Mouse (Mus musculus) megakaryocyte progenitor cell, adult 5-6 weeks (primary cell): ENCODE data around the gene Slc7a15. TPM values are rescaled to one million over a fixed set of nuclear protein-coding genes. Genes with fewer than 3 reads are reported as not detected.
"Not testable (repeated sequence)": the region's sequence is repeated elsewhere in the genome, so short reads cannot be mapped to it uniquely, and the experiment has no call there.

Experiments used
- ATAC-seq: replicated peaks from 2 replicates; pipeline ENCODE4 v1.8.0; 2016; ENCODE audit warnings: mild to moderate bottlenecking, moderate TSS enrichment, inconsistent platforms; ENCODE audit not compliant: poor library complexity
- total RNA-seq, 2 experiments: library from RNA; stranded (forward) in 1 of 2; stranded (reverse) in 1 of 2; fragments of 157-497, 149-512 nt in 1 of 2; fragments of 200-1000 nt in 1 of 2; gene quantifications; 2 replicates each; pipeline versions ENCODE4 v1.2.3 to v1.2.4; 2015 to 2017

Gene Slc7a15
- total RNA-seq (2015) (not detected in 2 replicates), total RNA-seq (2017) (not detected in 2 replicates)

- ATAC-seq, result not testable (repeated sequence)
Measured at GRCm38 (mm10) chr12:8598966-8599365, at the start of gene Slc7a15. Slc7a15 (minus strand) TSS chr12:8599066.

GRCm38 (mm10) chr12:8648211-8648610 lies 49.3 kb upstream of the Slc7a15 start:
- ATAC-seq, result peak; percentile 46

- no peak for ATAC-seq
Measured at GRCm38 (mm10) chr12:8641425-8641735, 42.5 kb upstream of the Slc7a15 start.

GRCm38 (mm10) chr12:8640711-8641424 lies 42.0 kb upstream of the Slc7a15 start:
- peak; percentile 97 for ATAC-seq

GRCm38 (mm10) chr12:8640186-8640585 lies 41.3 kb upstream of the Slc7a15 start:
- ATAC-seq, result not testable (repeated sequence)

- ATAC-seq, result peak; percentile 76
Measured at GRCm38 (mm10) chr12:8638411-8639087, 39.7 kb upstream of the Slc7a15 start.

- peak; percentile 25 for ATAC-seq
Measured at GRCm38 (mm10) chr12:8636945-8637344, 38.1 kb upstream of the Slc7a15 start.

- peak; percentile 43; the same call in 1 of the 2 replicates for ATAC-seq
Measured at GRCm38 (mm10) chr12:8635546-8635945, 36.7 kb upstream of the Slc7a15 start.

- ATAC-seq, result no peak
Measured at GRCm38 (mm10) chr12:8634306-8634705, 35.4 kb upstream of the Slc7a15 start.

- ATAC-seq, result no peak
Measured at GRCm38 (mm10) chr12:8632737-8633365, 34.0 kb upstream of the Slc7a15 start.

- no peak for ATAC-seq
Measured at GRCm38 (mm10) chr12:8631691-8632090, 32.8 kb upstream of the Slc7a15 start.

- no peak for ATAC-seq
Measured at GRCm38 (mm10) chr12:8629537-8629936, 30.7 kb upstream of the Slc7a15 start.

GRCm38 (mm10) chr12:8620678-8621018 lies 21.8 kb upstream of the Slc7a15 start:
- ATAC-seq, result no peak

- peak; percentile 72 for ATAC-seq
Measured at GRCm38 (mm10) chr12:8619827-8620677, 21.2 kb upstream of the Slc7a15 start.

- ATAC-seq, result no peak
Measured at GRCm38 (mm10) chr12:8618271-8618670, 19.4 kb upstream of the Slc7a15 start.

- ATAC-seq, result 0 out of 2 replicates have a peak, but pooled peaks have one; percentile 17
Measured at GRCm38 (mm10) chr12:8609070-8609469, 10.2 kb upstream of the Slc7a15 start.

- no peak for ATAC-seq
Measured at GRCm38 (mm10) chr12:8595611-8596010, 3.3 kb downstream of the Slc7a15 start.

GRCm38 (mm10) chr12:8591326-8591725 lies 7.5 kb downstream of the Slc7a15 start:
- not testable (repeated sequence) for ATAC-seq

- no peak for ATAC-seq
Measured at GRCm38 (mm10) chr12:8573405-8573804, 25.5 kb downstream of the Slc7a15 start.

GRCm38 (mm10) chr12:8571903-8572341 lies 26.9 kb downstream of the Slc7a15 start:
- ATAC-seq, result not testable (repeated sequence)
